Mouse (Mus musculus) limb, embryonic 12.5 days (tissue): ENCODE data around the gene Trappc3. TPM values are rescaled to one million over a fixed set of nuclear protein-coding genes. Genes with fewer than 3 reads are reported as not detected.
A peak's percentile ranks its signal among the peaks of the same experiment; 100 is the strongest.

Experiments used
- ATAC-seq: fragments of 200-750 bp; cut with Nextera tagmentation; 2 replicates; pipeline ENCODE4 v1.8.0; 2017; ENCODE audit warnings: low read depth, moderate TSS enrichment; ENCODE audit not compliant: insufficient number of reproducible peaks, insufficient read depth, low FRiP score, low TSS enrichment
- H3K27ac ChIP-seq: fragments of 300-500 bp; sonication (generic); 2 replicates; pipeline ENCODE4 v1.5.1; 2016; ENCODE audit warnings: mild to moderate bottlenecking, moderate library complexity
- H3K27me3 ChIP-seq: fragments of 300-500 bp; sonication (generic); 2 replicates; pipeline ENCODE4 v1.6.1; 2016; ENCODE audit warnings: mild to moderate bottlenecking, moderate library complexity
- H3K36me3 ChIP-seq: fragments of 300-500 bp; sonication (generic); 2 replicates; pipeline ENCODE4 v1.6.1; 2016; ENCODE audit warnings: mild to moderate bottlenecking, moderate library complexity
- H3K4me1 ChIP-seq: fragments of 300-500 bp; sonication (generic); replicated peaks from 2 replicates; pipeline ENCODE4 v1.6.1; 2016
- H3K4me2 ChIP-seq: fragments of 300-500 bp; sonication (generic); 2 replicates; pipeline ENCODE4 v1.6.1; 2016; ENCODE audit warnings: mild to moderate bottlenecking, moderate library complexity
- H3K4me3 ChIP-seq: fragments of 300-500 bp; sonication (generic); replicated peaks from 2 replicates; pipeline ENCODE4 v1.5.1; 2016; ENCODE audit warnings: mild to moderate bottlenecking
- H3K9ac ChIP-seq: fragments of 300-500 bp; sonication (generic); replicated peaks from 2 replicates; pipeline ENCODE4 v1.6.1; 2016; ENCODE audit warnings: mild to moderate bottlenecking, moderate library complexity
- H3K9me3 ChIP-seq: fragments of 300-500 bp; sonication (generic); 2 replicates; pipeline ENCODE4 v1.6.1; 2016; ENCODE audit warnings: mild to moderate bottlenecking, moderate library complexity
- WGBS: fragments of 180-500 bp; shearing (Covaris S2); methylation state at CpG from one replicate; pipeline ENCODE4 v1.1.7; 2016; 5-methylcytosine and 5-hydroxymethylcytosine counted together
- polyA plus RNA-seq: library from polyadenylated mRNA; unstranded; fragments of >200 nt; fragmentation: Nextera tagmentation; extraction: Ambion mirVana; gene quantifications from 2 replicates; pipeline ENCODE4 v1.2.1, GENCODE M21; 2016

The Trappc3 gene
- polyA plus RNA-seq, 1 experiment from 2014 or later = 105 TPM

DNA sequence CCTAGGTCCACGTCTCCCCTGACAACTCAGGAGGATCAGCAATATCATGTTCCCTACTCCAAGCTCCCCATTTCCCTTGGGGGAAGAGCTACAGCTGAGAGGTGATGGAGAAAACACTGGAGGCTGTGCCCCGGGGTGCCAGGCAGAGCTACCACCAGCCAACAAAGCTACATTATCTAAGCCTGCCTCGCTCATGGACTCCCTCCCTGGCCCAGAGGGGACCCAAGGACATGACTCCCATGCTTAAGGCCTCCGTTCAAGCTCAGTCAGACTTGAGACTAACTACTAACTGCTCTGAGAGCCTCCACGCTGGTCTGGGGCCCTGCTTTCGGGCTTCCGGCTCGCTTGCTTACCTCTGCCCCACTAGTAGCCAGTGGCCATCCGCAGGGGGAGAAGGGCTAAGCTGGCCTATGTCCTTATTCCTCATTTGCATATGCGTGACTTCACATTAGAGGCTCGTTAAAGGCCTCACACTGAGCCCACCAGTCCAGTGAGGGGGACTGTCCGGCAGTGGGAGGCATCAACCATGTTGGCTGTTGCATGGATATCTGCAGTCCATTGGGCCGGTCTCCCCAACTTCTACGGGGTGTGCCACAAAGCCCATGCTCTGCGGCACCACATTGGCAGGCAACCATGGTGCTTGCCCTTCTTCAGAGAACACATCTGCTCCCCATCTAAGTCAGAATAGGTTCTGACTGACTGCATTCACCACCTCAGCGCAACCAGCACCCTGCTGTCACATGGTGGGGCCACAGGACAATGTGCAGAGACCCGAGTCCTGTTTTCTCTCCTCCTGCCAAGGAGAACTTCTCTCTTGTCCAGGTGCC is 9.5 kb upstream of the Trappc3 start:
- peak overlapping the region; percentile 25; the same call in 1 of the 2 replicates for H3K27ac ChIP-seq
- H3K9me3 ChIP-seq = no peaks in the 10 kb centered on the region
- H3K4me1 ChIP-seq = peaks cover 64% of the 10 kb centered on the region
- H3K36me3 ChIP-seq = peaks cover 29% of the 10 kb centered on the region
- ATAC-seq = no peak
- peak overlapping the region; percentile 47; the same call in 1 of the 2 replicates for H3K9ac ChIP-seq
- no peaks in the 10 kb centered on the region for H3K27me3 ChIP-seq
- H3K4me2 ChIP-seq = peak overlapping the region; percentile 6; the same call in 1 of the 2 replicates
- H3K4me3 ChIP-seq = 0 out of 2 replicates have a peak overlapping the region, but pooled peaks have one; percentile 9
- 79% methylated on average over 17 of the region's 17 CpGs for WGBS

- Histone ChIP-seq H3K9me3 (no peaks in the 10 kb centered on the region), H3K36me3 (peaks cover 22% of the 10 kb centered on the region; the same call in 1 of the 2 replicates), H3K27me3 (no peaks in the 10 kb centered on the region), H3K4me2 (peak overlapping the region; percentile 96), H3K9ac (peak overlapping the region; percentile 98), H3K4me3 (peak overlapping the region; percentile 100), H3K4me1 (peaks cover 68% of the 10 kb centered on the region), H3K27ac (no peak overlapping the region)
- WGBS = 68% methylated on average over 14 of the region's 14 CpGs
- no peak for ATAC-seq
These were observed 8.4 kb upstream of the Trappc3 start for GRCm38 (mm10) chr4:126253637-126254272.

DNA sequence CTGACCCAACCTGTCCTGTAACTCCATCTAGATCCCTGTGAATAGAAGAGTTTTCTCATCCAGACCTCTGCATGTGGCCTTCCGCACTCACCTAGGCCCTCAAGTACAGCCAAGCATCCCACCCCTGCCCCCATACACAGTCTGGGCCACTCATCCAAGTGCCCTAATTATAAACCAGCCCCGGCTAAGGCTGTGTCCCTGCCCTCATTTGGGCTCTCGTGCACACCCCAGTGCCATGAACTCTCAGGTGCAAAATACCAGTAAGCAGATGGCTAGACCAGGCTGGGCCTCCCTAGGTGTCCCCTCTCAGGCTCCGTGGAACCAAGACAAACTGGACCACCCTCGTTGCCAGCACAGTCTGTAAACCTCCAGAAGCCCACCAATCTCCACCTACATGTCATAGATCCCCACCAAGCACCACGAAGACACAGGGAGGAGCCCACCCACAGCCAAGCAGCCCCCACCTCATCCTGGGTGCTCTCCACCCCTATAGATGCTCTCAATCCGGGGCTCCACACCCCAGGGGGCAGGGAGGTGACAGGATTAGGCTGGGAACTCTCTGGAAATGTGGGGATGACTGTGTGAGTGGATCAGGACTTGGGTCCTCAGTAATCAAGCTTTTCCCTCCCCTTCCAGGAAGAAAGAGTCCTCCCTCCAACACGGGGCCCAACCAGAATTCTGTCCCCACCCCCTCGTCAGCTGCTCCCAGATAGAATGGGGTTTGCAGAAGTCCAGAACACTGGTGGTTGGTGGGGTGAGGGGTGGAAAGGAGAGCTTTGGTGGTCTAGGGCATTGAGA is 7.6 kb upstream of the Trappc3 start:
- peak overlapping the region; percentile 100 for H3K4me3 ChIP-seq
- ATAC-seq = no peak
- H3K27me3 ChIP-seq = no peaks in the 10 kb centered on the region
- H3K27ac ChIP-seq = peak overlapping the region; percentile 95
- H3K4me1 ChIP-seq = peaks cover 72% of the 10 kb centered on the region
- peaks cover 22% of the 10 kb centered on the region; the same call in 1 of the 2 replicates for H3K36me3 ChIP-seq
- H3K9me3 ChIP-seq = no peaks in the 10 kb centered on the region
- 14% methylated on average over 9 of the region's 9 CpGs for WGBS
- H3K9ac ChIP-seq = peak overlapping the region; percentile 98
- peak overlapping the region; percentile 96 for H3K4me2 ChIP-seq

- Histone ChIP-seq H3K9ac (peak overlapping the region; percentile 98), H3K4me2 (peak overlapping the region; percentile 96), H3K27me3 (no peaks in the 10 kb centered on the region), H3K4me1 (peaks cover 76% of the 10 kb centered on the region), H3K27ac (peak overlapping the region; percentile 95), H3K4me3 (peak overlapping the region; percentile 100), H3K36me3 (peaks cover 22% of the 10 kb centered on the region; the same call in 1 of the 2 replicates), H3K9me3 (no peaks in the 10 kb centered on the region)
- WGBS = under 1% methylated on average over 50 of the region's 50 CpGs
- no peak for ATAC-seq
These were observed 6.8 kb upstream of the Trappc3 start for GRCm38 (mm10) chr4:126255113-126256001.

DNA sequence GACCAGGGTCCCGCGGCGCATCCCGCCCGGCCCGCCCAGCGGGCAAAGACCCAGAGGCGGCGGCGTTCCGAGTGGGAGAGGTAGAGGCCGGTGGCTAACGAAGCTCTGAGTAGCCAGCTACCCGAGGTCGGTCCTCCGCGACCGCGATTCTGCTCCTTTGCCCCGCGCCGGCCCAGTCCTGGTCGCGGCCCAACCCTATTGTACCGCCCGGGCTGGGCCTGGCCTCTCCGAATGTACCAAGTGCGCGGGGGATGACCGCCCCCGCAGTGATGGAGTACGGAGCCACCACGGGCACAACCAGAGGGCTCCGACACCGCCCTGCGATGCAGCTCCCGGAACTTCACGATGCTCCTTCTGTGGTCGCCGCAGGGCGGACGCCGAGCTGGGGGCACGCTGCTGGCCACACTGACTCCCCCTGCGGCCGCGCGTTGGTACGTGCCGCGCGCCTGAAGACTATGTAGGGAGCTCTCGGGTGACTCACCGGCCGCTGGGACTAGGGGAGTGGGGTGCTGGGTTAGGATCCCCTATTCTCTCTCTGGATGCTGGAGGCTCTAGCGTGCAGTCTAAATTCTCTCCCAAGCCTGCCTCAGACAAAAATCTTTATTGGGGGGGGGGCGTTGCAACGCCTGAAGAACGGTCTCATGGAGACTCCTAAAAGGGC is 5.9 kb upstream of the Trappc3 start, which contains the start of gene Map7d1:
Gene Map7d1 (minus strand): TSS at position 213 of the 661 bp plus-strand sequence.
- H3K36me3 ChIP-seq = peaks cover 14% of the 10 kb centered on the region; the same call in 1 of the 2 replicates
- peak within 1 kb of the TSS; percentile 98 for H3K9ac ChIP-seq
- H3K9me3 ChIP-seq = no peaks in the 10 kb centered on the region
- under 1% methylated on average over 59 of the region's 59 CpGs for WGBS
- peaks cover 76% of the 10 kb centered on the region for H3K4me1 ChIP-seq
- peak within 1 kb of the TSS; percentile 100 for H3K4me3 ChIP-seq
- no peaks in the 10 kb centered on the region for H3K27me3 ChIP-seq
- peak within 1 kb of the TSS; percentile 95 for H3K27ac ChIP-seq
- ATAC-seq = peak; percentile 68
- H3K4me2 ChIP-seq = peak within 1 kb of the TSS; percentile 96

GRCm38 (mm10) chr4:126256967-126257881 is 4.9 kb upstream of the Trappc3 start:
- peak overlapping the region; percentile 100 for H3K4me3 ChIP-seq
- peaks cover 5% of the 10 kb centered on the region; the same call in 1 of the 2 replicates for H3K36me3 ChIP-seq
- peak overlapping the region; percentile 98 for H3K9ac ChIP-seq
- no peaks in the 10 kb centered on the region for H3K27me3 ChIP-seq
- H3K27ac ChIP-seq = peak overlapping the region; percentile 95
- 3% methylated on average over 26 of the region's 26 CpGs for WGBS
- H3K9me3 ChIP-seq = no peaks in the 10 kb centered on the region
- peaks cover 74% of the 10 kb centered on the region for H3K4me1 ChIP-seq
- H3K4me2 ChIP-seq = peak overlapping the region; percentile 96
- ATAC-seq = no peak

GRCm38 (mm10) chr4:126259063-126259462 is 3.1 kb upstream of the Trappc3 start:
- 26% methylated on average over 3 of the region's 3 CpGs for WGBS
- H3K27ac ChIP-seq = peak overlapping the region; percentile 94
- peak overlapping the region; percentile 52 for H3K4me2 ChIP-seq
- H3K9me3 ChIP-seq = no peaks in the 10 kb centered on the region
- H3K27me3 ChIP-seq = no peaks in the 10 kb centered on the region
- H3K9ac ChIP-seq = no peak overlapping the region; the same call in 1 of the 2 replicates
- no peaks in the 10 kb centered on the region; the same call in 1 of the 2 replicates for H3K36me3 ChIP-seq
- no peak for ATAC-seq
- peaks cover 67% of the 10 kb centered on the region for H3K4me1 ChIP-seq
- H3K4me3 ChIP-seq = peak overlapping the region; percentile 18; the same call in 1 of the 2 replicates

DNA sequence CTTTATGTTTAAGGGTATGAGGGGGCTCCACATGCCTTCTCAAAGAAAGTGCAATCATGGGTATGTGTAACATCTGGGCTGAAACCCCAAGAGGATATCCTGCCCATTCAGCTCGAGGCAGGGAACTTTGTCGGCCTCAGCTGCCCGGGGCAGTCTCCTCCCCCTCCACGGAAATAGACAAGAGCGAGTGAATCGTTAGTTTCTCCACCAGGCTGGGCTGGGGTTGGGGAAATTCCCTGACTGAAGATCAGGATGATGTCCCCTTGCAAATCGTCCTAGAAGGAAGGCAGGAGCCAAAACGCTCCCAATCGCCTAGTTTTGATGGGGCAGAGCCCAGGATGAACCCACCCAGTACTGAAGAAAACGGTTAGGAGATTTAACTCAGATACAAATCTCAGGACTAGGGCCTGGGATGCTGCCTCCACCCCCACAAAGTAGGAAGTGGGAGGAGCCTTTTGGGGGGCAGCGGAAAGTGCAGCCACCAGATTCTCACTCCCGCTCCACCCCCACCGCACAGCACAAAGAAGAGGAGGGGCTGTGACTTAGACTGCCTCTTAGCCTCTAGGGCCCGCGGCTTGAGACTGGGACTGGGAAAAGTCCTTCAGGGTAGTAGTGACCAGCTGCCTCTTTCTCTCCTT is 2.5 kb upstream of the Trappc3 start:
- Histone ChIP-seq H3K36me3 (no peaks in the 10 kb centered on the region; the same call in 1 of the 2 replicates), H3K9ac (peak overlapping the region; percentile 44), H3K4me1 (peaks cover 61% of the 10 kb centered on the region), H3K4me2 (peak overlapping the region; percentile 52), H3K27ac (peak overlapping the region; percentile 94), H3K27me3 (no peaks in the 10 kb centered on the region), H3K4me3 (peak overlapping the region; percentile 18; the same call in 1 of the 2 replicates), H3K9me3 (no peaks in the 10 kb centered on the region)
- WGBS = under 1% methylated on average over 15 of the region's 15 CpGs
- ATAC-seq = no peak
